Mouse (Mus musculus) cerebellum, adult 11 months (tissue): ENCODE results near the gene Tnpo1.
A peak's percentile ranks its signal among the peaks of the same experiment; 100 is the strongest.
"Not testable (repeated sequence)": the region's sequence is repeated elsewhere in the genome, so short reads cannot be mapped to it uniquely, and the experiment has no call there.

Experiments used
- DNase-seq: peaks from one replicate; pipeline ENCODE4 v3.0.0; 2022

The Tnpo1 gene

GRCm38 (mm10) chr13:98883774-98884173 lies 42.4 kb downstream of the Tnpo1 start:
- DNase-seq = no peak

GRCm38 (mm10) chr13:98881991-98882390 lies 44.2 kb downstream of the Tnpo1 start:
- DNase-seq = no peak

GRCm38 (mm10) chr13:98880336-98880735 lies 45.8 kb downstream of the Tnpo1 start:
- DNase-seq = no peak

GRCm38 (mm10) chr13:98879422-98879821 lies 46.8 kb downstream of the Tnpo1 start:
- no peak for DNase-seq

GRCm38 (mm10) chr13:98877165-98877564 lies 49.0 kb downstream of the Tnpo1 start:
- DNase-seq = no peak

DNA sequence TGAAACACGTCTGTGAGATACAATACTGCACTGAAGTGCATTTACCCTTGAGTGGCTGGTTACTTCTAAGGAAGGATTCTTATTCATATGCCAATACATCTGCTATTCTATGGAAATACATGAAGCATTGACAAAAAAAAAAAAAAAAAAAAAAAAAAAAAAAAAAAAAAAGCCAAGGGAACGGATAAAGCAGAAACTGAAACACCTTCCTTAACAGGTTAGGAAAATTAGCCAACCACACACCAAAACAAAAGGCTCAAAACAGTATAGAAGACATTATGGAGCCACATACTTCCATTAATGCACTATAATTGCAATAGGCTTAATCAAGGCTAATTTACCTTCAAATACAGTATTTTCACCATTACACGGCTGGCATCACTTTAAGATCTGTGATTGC lies 51.5 kb downstream of the Tnpo1 start:
- no peak for DNase-seq

- no peak for DNase-seq
These were observed 53.8 kb downstream of the Tnpo1 start for GRCm38 (mm10) chr13:98872273-98872847.

GRCm38 (mm10) chr13:98871263-98871662 lies 54.9 kb downstream of the Tnpo1 start:
- DNase-seq = no peak

- DNase-seq = no peak
These were observed 57.8 kb downstream of the Tnpo1 start for GRCm38 (mm10) chr13:98868236-98868923.

GRCm38 (mm10) chr13:98867810-98868209 lies 58.4 kb downstream of the Tnpo1 start:
- DNase-seq = peak; percentile 27

GRCm38 (mm10) chr13:98855291-98855690 lies 70.9 kb downstream of the Tnpo1 start:
- DNase-seq = no peak

DNA sequence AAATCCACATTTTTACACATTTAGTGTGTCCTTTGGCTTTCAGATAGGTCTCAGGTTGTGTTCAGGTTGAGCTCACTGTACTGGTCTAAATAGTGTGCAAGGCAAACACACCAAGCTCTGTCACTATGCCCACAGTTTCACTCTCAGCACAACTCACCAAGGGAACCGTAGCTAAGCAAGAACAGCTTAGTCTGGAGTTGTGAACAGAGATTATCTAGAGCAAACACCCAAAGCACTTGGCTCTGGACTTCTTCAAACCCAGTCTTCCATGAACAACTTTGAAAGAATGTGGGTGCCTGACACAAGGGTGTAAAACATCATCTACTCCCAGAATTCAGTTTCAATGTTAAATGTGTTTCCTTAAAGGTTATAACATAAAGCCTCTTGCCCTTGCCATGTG lies 80.4 kb downstream of the Tnpo1 start:
- DNase-seq = no peak

DNA sequence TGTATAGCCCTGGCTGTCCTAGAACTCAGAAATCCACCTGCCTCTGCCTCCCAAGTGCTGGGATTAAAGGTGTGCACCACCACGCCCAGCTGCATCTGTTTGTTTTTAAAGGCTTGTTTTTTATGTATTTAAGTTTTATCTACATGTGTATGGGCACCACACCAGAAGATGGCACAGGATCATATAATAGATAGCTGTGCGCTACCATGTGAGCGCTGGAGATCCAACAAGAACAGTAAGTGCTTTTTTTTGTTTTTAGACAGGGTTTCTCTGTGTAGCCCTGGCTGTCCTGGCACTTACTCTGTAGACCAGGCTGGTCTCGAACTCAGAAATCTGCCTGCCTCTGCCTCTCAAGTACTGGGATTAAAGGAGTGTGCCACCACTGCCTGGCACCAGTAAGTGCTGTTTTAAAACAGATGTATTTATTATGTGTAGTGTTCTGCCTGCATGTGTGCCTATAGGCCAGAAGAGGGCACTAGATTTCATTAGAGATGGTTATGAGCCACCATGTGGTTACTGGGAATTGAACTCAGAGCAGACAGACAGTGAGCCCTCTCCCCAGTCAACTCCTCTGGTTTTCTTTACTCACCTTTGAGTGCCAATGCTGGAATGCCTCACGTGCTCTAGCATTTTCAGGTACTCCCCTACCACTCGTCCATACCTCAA lies 89.6 kb downstream of the Tnpo1 start:
- no peak for DNase-seq

DNA sequence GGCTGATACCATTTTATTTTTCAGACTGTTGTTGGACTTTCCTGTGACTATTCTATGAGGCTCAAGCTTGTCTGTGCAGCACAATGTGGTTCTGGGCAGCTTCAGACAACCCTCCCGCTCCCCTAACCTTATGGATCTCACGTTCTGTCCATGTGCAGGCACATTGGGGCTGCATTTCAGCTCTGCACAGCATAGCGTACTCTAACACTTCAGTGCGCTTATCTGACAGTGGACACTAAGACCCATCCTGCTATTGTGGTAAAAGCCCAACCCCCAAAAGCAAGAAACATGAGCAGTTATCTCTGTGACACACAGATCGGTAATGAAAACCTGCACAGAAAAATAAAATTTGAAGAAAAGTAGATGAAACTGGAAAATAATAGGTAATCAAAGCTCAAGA lies 90.4 kb downstream of the Tnpo1 start:
- no peak for DNase-seq

DNA sequence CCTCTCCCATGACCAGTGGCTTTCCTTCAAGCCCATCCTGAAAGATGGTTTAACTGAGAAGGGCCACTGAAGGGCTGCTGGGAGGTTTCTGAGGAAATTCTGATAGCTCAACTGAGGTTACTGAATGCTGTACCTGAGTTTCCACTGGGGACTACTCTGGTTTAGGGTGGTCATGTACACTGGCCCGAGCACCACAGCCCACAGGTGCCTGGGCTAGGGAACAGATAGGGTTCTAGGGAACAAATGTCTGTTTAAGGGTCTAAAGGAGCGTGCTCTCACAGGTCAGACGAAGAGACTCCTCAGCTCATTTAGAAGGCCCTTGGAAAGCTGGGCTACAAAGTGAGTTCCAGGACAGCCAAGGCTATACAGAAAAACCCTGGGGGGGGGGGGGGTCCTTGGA lies 91.5 kb downstream of the Tnpo1 start:
- DNase-seq = no peak

GRCm38 (mm10) chr13:98834199-98834598 lies 92.0 kb downstream of the Tnpo1 start:
- no peak for DNase-seq

DNA sequence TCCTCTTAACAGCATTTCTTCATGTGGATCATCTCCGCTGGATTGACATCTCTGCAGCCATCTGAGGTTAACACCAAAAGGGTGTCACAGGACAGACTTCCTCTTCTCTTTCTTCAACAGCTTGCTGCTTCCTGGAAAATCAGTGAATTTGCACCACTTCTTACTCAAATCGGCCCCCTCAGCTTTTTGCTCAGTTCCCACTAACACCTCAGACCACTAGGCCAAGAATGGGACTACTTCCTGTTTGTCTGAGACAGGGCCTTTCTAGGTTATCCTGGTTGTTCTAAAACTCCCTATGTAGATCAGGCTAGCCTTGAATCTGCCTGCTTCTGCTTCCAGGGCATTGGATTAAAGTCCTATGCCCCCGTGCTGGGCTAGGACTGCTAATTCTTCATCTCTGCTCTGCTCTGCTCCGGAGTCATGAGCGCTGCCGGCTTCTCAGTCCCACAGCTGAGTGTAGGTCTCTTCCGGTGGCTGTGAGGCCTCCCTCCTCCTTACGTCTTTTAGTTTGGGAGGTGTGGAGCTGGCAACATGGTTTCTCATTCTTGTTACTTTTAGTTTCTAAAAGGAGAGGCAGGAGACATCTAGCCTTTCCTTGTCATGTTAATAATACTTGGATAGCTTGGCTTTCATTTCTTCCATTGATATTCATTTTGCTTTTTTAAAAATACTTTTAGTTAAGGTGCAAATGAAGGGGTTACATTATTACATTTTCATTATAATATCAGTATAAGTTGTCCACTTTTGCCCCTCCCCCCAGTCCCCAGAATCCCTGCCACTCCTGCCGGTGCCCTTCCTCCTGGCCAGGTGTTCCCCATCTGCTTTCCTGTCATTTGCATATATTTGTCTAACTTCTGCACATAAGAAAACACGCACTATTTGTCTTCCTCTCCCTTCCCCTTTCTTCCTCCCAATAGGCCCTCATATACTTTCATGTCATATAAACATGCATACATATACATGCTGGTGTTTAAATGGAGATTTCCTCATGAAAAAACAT lies 93.4 kb downstream of the Tnpo1 start:
- DNase-seq = no peak

DNA sequence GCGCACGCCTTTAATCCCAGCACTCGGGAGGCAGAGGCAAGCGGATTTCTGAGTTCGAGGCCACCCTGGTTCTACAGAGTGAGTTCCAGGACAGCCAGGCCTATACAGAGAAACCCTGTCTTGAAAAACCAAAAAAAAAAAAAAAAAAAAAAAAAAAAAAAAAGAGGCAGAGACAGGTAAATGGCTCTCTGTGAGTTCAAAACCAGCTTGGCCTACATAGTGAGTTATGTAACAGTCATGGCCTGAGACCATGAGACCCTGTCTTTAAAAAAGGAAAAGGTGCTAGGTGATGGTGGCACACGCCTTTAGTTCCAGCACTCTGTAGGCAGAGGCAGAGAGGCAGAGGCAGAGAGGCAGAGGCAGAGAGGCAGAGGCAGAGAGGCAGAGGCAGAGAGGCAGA lies 97.2 kb downstream of the Tnpo1 start:
- DNase-seq = not testable (repeated sequence)

- DNase-seq = no peak
These were observed 100.6 kb downstream of the Tnpo1 start for GRCm38 (mm10) chr13:98825574-98825973.

DNA sequence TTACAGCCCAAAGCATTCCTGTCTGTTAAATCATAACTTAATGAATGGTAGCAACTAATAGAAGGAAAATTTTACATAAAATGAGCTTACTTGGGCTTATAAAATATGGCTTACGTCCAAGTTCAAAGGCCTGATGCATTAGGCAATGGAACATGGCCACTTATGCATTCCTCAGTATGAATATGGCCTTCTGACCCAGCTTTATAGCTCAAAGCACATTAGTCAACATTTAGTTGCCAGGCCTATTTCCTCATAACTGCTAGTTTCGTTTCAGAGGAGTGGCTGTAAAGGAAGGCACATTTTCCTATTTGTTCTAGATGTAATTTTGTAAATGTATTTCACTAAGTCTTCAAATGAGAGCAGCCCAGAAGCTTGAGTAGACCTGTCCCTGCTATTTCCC lies 107.1 kb downstream of the Tnpo1 start:
- DNase-seq = no peak

DNA sequence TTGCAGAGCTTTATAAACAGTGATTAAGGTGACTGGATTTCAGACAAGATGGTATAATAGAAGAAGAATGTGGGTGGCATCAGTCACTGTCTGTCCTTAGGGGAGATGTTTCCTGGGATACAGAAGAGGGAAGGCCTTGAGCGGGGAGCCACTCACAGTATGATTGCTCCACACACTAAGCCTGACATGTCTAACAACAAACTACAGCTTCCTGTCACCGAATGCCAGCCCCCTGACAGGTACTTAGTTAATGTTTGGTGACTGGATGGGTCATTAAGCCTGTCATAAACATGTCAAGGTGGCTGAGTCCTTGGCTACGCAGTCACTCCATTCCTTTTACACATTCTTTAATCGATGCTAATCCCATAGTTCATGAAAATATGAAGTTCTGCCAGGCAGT lies 108.0 kb downstream of the Tnpo1 start:
- DNase-seq = no peak

GRCm38 (mm10) chr13:98817766-98818165 lies 108.4 kb downstream of the Tnpo1 start:
- DNase-seq = no peak
